Mouse (Mus musculus): ENCODE results near the gene Zcchc2.

Gene Zcchc2

DNA sequence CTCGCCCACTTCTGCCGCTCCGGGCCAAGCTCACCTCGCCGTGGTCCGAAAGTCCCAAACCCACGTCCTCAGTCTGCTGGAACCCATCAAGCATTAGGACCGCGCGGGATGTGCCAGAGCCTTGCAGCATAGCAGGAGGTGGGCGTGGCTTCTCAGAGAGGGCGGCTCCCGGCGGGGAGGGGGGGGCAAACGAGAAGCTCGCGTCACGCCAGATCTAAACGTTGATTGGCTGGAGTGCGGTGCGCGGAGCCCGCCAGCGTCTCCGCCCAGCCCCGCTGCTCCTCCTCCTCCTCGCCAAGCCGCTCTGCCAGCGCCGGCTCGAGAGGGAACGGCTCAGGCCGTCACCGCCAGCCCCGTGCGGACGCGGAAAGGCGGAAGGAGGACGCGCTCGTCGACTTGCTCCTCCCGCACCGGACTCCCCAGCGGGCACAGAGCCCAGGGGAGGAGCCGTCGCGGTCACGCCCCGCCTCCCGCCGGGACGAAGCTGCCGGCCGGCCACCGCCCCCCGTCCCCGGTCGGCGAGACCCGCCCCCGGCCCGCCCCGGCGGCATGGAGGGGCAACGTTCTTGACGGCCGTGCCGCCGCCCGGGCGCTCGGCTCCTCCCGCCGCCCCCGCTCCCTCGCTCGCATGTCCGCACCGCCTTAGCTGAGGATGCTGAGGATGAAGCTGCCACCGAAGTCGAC lies at the start of gene Zcchc2:
Gene Zcchc2 (plus strand): TSS at position 269 of the 684 bp plus-strand sequence.
- DNase-seq (ENCODE audit: low read depth, low spot score), result peak; percentile 96

GRCm38 (mm10) chr1:105944927-105945580 lies 45.2 kb upstream of the Zcchc2 start:
- peak; percentile 72 for DNase-seq (ENCODE audit: low read depth, low spot score)

GRCm38 (mm10) chr1:105946581-105947540 lies 43.3 kb upstream of the Zcchc2 start:
- DNase-seq (ENCODE audit: low read depth, low spot score), result peak; percentile 91

GRCm38 (mm10) chr1:105948352-105948751 lies 41.9 kb upstream of the Zcchc2 start:
- no peak for DNase-seq (ENCODE audit: low read depth, low spot score)

DNA sequence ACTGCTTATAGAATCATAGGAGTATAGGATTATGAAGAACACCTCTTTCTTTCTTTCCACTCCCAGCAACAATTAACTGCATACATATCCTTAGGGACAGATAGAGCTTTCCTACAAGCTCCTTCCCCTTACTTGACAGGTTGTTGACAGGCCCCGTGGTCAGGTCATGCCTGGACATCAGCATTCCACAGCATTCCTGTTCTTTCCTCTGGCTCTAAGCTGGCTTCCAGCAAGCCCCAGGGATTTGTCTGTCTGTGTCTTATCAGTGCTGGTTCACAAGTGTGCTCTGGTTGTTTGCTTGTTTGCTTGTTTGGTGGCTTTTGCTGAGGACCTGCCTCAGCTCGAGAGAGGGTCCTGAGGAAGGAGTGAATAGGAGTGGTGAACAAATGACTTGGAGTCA lies 36.6 kb upstream of the Zcchc2 start:
- no peak for DNase-seq (ENCODE audit: low read depth, low spot score)

DNA sequence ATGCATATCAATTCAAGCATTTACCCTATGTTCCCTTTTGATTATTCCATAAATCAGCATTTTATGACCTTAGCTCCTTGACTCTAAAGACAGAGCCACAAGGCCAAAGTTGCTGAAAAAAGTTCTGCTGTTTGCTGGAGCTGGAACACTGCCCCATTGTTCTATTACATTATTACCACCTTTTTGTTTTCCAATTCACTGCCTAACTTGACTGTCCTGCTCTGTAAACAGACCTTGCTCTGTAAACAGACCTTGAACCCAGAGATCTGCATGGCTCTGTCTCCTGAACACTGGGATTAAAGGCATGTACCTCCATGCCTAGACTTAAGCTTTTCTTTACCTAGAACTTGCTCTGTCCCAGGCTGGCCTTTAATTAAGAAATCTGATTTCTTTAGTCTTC lies 36.2 kb upstream of the Zcchc2 start:
- DNase-seq (ENCODE audit: low read depth, low spot score), result no peak

DNA sequence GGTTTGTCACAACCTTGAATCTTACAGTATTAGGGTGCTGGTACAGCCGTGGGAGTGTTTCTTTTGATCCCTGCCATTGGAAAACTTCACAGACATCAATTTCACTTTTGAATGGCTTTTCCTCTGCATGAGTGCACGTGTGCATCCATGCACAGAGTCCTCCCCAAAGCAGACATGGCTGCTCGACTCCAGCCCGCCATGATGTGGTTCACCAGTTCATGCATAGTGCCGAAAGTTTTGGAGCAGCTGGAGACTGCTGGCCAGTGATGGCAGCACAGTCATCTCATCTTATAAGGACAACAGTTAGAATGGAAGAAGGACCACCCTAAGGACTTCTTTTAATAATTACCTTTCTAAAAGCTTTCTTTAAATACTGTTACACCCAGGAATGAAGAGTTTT lies 34.1 kb upstream of the Zcchc2 start:
- DNase-seq (ENCODE audit: low read depth, low spot score), result no peak

DNA sequence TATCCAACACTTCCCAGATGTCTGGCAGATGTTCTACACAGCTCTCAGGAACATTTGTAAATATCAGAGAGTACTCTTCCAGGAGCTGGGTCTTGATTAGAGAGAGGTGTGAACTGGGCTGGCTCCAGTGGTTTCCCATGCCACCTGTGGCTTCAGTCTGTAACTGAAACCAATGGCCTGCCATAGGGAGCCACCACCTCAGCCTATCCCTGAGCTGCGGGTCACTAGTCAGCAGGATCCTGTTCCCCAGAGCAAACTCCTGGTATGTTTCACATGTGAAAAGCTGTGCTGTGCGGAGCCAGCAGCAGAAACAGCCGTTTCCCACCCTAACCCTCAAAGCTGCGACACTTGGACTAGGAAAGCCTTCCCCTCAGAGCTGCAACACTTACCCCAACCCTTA lies 28.7 kb upstream of the Zcchc2 start:
- no peak for DNase-seq (ENCODE audit: low read depth, low spot score)

DNA sequence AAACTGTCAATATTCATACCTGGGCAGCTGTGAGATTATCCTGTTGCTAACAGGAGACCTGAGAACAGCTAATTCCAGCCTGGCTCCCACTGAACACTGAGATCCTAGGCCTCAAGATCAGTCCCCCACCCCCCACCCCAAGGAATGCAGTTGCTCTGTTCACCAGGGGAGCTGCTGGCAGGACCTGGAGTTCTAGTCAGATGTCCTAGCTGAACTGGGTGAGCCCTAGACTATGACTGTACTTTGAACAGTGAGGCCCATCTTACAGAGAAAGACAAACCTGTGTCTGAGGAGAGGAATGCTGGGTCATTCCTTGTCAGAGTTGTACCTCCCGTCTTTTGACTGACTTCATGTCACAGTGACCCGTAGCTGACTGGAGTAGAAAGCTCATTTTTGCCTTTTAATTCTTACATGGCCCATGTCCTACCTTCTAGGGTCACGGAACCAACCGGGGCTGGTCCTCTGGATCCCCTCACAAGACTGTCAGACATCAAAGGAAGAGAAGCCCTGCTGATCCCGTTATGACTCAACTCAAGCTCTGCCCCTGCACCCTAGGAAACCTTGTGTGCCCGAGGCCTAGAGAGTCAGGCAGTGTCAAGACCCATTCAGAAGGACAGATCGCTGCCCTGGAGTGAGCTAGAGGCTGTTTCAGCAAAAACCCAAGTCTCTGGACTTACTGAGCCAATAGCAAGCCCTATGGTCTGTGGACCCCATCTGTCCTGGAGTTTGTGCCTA lies 28.0 kb upstream of the Zcchc2 start:
- no peak for DNase-seq (ENCODE audit: low read depth, low spot score)

DNA sequence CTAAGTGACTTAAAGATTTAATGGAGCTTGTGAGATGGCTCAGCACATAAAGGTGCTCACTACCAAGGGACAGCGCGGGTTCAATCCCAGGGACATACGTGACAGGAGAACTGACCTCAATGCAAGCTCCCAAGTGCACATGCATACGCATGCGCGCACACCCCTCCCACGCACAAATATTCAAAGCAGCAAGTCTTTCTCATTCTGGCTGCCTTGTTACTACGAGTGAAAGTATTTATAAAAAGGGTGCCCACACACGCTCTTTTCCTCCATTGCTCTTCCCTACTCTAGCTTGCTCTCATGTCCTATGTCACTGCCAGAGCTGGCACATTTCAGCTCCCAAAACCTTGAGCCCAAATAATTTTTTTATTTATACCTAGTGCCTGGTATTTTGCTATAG lies 27.4 kb upstream of the Zcchc2 start:
- DNase-seq (ENCODE audit: low read depth, low spot score), result no peak

DNA sequence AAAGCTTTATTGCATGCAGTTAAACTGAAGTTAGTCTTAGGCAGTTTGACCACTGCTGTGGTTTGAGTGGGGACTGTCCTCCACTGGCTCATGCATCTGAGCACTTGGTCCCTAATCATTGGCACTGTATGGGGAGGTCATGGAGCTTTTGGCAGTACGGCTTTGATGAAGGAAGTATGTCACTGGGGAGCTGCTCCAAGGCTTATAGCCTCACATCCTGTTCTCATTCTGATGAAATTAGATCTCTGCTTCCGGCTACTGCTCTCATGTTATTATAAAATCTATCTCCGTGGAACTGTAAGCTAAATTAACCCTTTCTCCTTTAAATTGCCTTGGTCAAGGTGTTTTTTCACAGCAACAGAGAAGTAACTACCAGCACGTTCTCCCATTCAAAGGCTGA lies 25.7 kb upstream of the Zcchc2 start:
- DNase-seq (ENCODE audit: low read depth, low spot score), result no peak

- no peak for DNase-seq (ENCODE audit: low read depth, low spot score)
Measured at GRCm38 (mm10) chr1:105965189-105965588, 25.0 kb upstream of the Zcchc2 start.

- DNase-seq (ENCODE audit: low read depth, low spot score), result no peak
Measured at GRCm38 (mm10) chr1:105971490-105972170, 18.6 kb upstream of the Zcchc2 start.

DNA sequence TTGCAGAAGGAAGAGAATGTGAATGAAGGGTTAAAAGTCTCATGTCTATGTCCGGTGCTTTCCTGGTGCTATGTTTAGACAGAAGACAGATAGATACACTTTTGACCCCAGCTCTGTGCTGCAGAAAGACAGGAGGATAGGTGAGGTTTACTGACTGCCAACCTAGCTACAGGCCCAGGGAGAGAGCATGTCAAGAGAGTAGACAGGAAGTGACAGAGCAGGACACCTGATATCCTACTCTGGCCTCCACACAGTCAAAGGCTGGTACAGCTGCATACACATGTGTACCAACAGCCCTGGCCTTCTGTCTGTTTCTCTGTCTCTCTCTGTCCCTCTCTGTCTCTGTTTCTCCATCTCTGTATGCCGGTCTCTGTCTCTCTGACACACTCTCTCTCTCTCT lies 16.2 kb upstream of the Zcchc2 start:
- no peak for DNase-seq (ENCODE audit: low read depth, low spot score)

GRCm38 (mm10) chr1:105977446-105978094 lies 12.6 kb upstream of the Zcchc2 start:
- DNase-seq (ENCODE audit: low read depth, low spot score), result no peak

- no peak for DNase-seq (ENCODE audit: low read depth, low spot score)
Measured at GRCm38 (mm10) chr1:105980849-105981610, 9.2 kb upstream of the Zcchc2 start.

- no peak for DNase-seq (ENCODE audit: low read depth, low spot score)
Measured at GRCm38 (mm10) chr1:105982496-105983364, 7.5 kb upstream of the Zcchc2 start.

DNA sequence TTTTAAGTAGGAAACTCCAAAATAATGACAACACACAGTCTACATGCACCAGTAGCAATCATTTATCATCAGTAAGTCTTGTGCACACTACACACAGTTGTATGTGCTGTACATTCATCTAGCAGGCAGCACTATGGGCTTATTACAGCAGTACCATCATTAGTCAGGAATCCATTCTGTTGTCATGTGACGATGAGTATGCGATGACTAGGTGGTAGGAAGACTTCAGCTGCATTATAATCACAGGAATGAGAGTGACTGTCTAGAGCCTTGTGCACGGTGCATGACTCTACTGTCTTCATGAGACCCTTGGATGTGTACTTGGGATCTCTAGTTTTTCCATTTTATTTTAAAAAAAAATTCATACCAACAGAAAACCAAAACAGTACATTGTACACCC lies 6.0 kb upstream of the Zcchc2 start:
- no peak for DNase-seq (ENCODE audit: low read depth, low spot score)

DNA sequence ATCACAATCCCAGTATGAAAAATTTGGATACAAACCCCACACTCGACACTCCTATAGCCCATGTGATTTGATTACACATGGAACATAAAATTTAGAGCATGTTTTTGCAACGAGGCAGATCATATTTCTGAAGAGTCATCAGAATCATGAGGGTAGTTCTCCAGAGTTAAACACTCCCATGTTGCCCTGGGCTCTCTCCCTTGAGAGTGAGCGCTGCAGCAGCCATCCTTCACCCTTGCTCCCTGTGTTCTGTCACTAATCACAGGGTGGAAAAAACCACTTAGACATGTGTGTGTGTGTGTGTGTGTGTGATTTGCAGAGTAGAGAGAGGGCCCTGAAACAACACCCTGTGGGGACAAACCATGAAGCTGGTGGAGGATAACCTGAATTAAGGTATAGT lies 2.0 kb upstream of the Zcchc2 start:
- no peak for DNase-seq (ENCODE audit: low read depth, low spot score)

Measured in telencephalon, adult 2 months (tissue).